Mouse (Mus musculus) regulatory T cell (primary cell): Measurements from ENCODE around the gene Efna1.

Experiments used
- in situ Hi-C: fragments of 300-600 bp; cut with MboI, MseI; formaldehyde crosslinking; loops from one replicate; pipeline ENCODE4 v1.15.1; 2025; ENCODE audit warnings: high pct_unique_total_duplicates

Gene Efna1

DNA sequence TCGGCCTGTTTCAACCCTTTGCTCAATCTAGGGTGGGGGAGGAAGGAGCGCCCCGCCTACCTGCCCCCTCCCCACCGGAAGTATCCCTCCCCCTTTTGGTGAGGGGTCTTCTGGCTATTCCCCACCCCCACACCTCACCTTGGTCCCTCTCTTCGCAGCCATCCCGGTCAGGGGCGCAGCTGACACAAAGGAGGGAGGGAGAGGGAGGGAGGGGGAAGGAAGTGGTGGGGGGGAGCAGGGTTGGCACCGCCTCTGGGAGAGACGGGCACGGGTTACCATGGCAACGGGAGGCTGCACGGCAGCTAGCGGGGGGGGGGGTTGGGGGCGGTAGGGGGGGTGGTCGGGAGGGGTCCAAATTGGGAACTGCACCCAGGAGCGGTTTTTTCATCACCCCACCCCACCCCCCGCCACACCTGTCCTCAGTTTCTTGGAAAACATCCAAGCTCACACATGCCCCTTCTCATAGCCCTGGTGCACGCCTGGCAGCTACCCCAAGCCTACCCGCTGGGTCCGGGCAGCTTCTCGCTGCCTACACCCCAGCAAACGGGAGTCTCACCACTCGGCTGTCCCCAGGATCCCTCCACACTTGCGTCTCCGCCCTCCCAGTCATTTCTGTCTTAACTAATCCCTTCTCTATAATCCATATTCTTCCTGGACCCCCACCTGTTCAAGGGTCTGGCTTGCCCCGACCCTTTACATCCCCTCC is 35.8 kb downstream of the Efna1 start:
- in situ Hi-C loops, result loop anchor here (5.0 kb wide), 1 partner anchor 37 kb away; the partner anchor contains the start of gene Efna1

DNA sequence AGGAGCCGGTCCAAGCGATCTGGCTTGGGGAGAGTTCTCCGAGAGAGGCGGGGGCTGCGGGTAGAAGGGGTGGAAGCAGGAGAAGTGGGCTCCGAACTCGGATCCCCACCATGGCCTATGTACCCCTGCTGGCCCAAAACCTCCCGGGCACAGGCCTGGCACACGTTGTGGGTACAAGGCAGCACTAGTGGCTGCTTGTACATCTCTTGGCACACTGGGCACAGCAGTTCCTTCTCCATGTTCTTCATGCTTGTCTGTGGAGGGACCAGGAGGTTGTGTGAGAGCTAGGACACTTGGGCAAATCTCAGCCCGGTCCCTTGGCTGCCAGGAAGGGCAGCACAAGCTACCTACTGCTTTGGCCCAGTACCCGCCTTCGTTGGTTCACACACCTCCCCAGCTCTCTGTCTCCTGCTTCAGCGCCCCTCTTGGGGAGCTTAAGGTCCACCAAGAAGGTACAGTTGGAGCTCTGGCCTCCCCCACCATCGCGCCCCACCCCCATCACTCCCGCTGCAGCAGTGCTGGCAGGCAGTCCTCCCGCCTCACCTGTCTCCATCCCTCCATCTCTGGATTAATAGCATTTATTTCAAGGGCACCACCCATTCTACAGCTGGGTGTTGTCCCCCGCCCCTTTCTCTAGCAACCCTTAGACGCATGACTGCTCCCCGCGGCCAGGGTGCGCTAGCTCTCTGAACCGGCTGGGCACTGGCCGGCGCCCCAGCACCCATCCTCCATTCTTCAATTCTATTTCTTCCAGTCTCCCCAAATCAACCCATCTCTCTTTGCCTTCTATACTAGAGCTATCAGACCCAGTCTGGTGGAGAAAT is 36.6 kb downstream of the Efna1 start:
- in situ Hi-C loops, result no loop called here

GRCm38 (mm10) chr3:89243609-89244008 is 37.3 kb downstream of the Efna1 start:
- in situ Hi-C loops, result no loop called here

DNA sequence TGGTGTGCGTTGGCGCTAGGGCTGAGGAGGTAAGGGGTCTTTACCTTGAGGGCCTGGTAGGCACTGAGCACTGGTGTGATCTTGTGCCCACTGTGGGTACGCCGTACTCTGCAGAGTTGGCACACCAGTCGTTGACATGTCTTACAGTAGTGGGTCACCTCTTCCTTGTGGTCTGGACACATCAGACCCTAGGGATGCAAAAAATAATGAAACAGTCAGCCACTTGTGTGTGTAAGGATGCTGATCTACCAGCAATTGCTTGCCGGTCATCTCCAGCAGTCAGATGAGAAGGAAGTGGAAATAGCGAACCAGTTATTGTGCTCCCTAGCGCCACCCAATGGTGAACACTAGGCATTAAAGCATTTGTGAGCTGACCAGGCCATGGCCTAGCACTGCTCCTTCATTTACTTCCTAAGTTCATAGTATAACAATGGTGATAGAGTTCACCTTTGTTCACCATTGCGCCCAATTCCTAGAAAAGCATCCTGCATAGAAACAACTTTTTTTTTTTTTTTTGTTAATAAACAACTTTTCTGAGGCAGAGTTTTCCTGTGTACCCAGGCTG is 38.5 kb downstream of the Efna1 start:
- in situ Hi-C loops, result no loop called here

GRCm38 (mm10) chr3:89238494-89238893 is 42.4 kb downstream of the Efna1 start:
- in situ Hi-C loops, result no loop called here

DNA sequence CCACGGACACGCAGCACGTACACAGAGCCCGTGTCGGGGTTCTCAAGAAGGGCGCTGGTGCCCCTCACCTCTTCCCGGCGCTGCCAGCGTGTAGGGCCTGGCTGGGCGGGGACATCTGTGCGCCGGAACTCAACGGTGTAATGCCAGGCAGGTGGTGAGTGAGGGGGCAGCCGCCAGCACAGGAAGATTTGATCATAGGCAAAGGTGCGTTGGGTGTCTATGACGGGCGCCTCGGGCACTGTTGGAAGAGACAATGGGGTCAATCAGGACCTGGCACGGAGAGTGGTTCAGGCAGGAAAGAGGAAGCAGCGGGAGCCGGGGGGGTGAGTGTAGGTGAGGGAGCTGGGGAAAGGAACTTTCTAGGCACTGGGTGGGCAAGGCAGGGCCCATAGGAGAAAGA is 43.3 kb downstream of the Efna1 start:
- in situ Hi-C loops, result no loop called here

GRCm38 (mm10) chr3:89236516-89236915 is 44.4 kb downstream of the Efna1 start:
- in situ Hi-C loops, result no loop called here

GRCm38 (mm10) chr3:89233562-89234110 is 47.3 kb downstream of the Efna1 start:
- in situ Hi-C loops, result no loop called here

DNA sequence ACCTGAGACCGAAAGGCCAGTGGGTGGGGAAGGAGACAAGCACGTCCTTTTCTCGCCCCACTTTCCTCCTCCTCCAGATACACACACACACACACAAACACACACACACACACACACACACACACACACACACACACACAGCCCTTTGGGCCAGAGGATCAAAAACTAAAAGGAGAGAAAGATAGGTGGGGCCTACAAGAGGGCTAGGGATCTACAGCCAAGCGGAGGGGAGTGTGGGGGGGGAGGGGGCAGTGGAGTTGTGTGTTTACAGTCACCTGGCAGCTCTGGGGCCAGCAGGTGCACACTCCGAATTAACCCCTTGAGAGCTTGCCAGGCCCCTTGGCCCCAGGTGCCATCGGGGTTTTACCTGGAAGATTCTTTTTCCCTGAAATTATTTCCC is 48.3 kb downstream of the Efna1 start:
- in situ Hi-C loops, result no loop called here

DNA sequence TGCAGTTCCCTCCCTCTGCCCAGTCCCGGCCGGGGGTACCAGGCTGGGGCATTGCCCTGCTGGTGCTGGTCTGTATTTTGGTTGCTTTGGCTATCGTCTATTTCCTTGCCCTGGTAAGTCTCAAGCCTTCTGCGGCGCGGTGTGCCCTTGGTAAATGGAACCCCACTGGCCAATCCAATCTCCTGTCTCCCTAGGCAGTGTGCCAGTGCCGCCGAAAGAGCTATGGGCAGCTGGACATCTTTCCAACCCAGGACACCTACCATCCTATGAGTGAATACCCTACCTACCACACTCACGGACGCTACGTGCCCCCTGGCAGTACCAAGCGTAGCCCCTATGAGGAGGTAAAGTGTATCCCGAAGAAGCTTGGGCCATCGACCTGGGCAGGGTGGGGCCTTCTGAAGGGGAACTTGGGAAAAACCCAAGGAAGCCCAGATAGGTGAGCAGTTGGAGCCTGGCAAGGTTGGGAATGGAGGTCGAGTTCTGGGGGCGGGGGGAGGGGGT is 49.1 kb downstream of the Efna1 start:
- in situ Hi-C loops, result no loop called here

DNA sequence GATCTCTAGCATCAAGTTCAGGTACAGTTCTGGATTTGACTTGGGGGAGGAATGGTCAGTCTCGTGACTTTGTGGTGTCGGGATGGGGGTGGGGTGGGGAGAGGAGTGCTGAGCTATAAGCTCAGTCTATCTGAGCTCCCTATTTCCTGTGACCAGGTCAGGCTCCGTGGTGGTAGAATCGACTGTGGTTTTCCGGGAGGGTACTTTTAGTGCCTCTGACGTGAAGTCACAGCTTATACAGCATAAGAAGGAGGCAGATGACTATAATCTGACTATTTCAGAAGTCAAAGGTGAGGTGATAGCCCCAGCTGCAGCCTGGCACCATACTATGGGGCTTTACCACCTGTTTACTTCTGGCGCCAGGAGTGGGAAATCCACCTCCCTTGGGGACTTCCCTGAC is 49.6 kb downstream of the Efna1 start:
- in situ Hi-C loops, result no loop called here

- in situ Hi-C loops, result no loop called here
These were observed 50.4 kb downstream of the Efna1 start for GRCm38 (mm10) chr3:89230561-89230960.

DNA sequence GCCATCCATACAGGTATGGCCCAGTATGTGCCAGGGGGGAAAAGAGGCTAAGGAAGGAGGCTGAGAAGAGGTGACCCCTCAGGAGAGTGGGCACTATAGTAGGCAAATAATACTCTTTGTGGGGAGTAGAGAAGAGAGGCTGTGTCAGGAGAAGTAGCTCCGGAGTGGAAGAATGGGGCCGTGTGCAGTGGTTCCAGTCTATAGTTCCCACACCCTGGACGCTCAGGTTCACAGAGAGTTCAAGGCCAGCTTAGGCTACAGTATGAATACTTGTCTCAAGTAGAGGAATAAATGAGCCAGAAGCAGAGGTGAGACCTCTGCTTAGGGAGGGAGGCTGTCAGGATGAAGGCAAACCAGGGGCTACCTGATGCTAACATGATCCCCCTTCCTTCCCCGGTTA is 51.7 kb downstream of the Efna1 start:
- in situ Hi-C loops, result no loop called here

DNA sequence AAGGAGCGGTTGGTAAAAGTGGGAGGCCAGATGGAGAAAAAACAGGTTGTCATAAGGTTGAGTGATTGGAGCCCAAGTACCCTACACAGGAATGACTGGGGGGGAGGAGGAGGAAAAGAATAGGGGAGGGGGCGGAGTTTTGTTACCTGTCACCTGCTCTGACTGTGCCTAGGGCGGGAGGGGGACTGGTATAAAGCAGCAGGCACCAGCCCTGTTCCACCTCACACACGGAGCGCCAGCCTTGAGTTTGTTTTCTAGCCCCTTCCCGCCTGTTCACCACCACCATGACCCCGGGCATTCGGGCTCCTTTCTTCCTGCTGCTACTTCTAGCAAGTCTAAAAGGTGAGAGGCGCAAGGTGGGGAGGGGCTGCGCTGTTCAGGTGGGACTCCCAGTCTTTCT is 52.1 kb downstream of the Efna1 start, which contains the start of gene Muc1:
TSS of gene Muc1 (plus strand) at position 222 of the 400 bp plus-strand sequence.
- in situ Hi-C loops, result no loop called here

DNA sequence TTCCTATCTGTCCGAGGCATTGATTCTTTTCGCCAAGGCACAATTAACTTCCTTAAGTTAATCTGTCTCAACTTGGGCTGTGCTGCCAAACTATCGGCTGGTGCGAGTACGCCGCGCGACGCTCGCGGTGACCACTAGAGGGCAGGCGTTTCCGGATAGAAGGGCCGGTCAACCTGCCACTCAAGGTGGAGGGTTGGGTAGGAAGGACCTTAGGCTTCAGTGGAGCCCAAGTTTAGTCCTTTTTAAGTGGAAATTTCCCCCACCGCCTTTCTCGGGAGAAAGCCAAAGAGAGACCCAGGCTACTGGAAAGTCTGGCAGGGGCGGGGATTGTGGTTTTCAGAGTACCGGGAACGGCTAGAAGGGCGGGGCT is 52.8 kb downstream of the Efna1 start:
- in situ Hi-C loops, result no loop called here

GRCm38 (mm10) chr3:89227307-89228179 is 53.4 kb downstream of the Efna1 start:
- in situ Hi-C loops, result no loop called here

DNA sequence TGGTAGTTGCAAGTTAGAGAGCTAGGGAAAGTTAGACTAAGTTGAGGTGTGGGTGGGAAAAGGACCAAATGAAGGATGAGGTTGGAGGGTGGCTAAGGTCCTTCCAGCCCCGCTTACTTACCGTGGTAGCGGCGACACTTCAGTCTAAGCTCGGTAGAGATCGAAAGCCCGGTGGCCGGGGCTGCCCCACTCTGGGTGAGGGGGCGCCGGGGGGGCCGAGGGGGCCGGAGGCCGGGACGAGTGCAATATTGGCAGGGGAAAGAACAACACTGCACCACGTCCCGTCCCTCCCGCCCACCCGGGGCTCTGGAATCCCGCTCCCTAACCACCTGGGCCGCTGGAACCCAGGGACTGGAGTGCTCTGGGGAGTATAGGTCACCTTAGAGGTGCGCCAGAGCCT is 54.0 kb downstream of the Efna1 start, which contains the start of gene Mtx1:
TSS of gene Mtx1 (minus strand) at position 189 of the 400 bp plus-strand sequence.
- in situ Hi-C loops, result no loop called here

GRCm38 (mm10) chr3:89226361-89226760 is 54.6 kb downstream of the Efna1 start:
- in situ Hi-C loops, result no loop called here

DNA sequence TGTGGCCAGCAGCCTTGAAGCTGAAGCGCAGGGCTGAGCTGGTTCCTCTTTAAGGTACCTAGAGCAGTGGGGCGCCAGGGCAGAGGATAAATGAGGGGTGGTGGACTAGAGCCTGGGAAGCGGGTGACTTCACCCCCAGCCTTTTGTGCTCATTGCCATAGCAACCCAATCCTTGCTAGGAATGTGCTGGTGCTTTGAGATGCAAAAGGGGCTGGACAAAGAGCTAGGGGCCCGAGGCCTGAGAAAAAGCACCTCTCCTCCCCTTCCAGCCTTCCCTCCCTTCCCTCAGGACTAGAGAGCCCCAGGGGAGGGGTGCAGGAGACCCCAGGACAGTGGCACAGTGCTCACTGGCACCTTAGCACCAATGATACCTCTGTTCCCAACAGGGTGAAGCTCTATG is 55.0 kb downstream of the Efna1 start:
- in situ Hi-C loops, result no loop called here

DNA sequence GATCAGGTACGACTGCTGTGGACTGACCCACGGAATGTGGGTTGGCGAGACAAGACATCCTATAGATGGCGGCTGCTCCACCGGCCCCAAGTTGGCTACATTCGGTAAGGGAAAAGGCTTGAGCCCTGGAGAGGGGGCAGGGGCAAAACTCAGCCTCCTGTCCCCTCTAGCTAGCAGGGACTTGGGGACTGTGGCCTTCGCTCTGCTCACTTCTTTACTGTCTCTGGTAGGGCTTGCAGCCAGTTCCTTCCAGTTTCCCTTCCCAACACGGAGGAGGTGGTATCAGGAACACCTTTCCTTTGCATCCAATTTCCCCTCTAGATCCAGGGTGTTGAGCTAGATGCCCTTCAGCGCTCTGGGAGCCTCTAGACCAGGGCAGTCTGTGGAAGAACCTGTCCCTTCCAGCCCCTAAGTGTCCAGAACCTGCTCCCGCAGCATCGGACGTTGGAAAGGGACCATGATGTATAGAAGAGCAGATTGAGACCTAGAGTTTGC is 55.6 kb downstream of the Efna1 start:
- in situ Hi-C loops, result no loop called here

GRCm38 (mm10) chr3:89224796-89225195 is 56.1 kb downstream of the Efna1 start:
- in situ Hi-C loops, result no loop called here
